Mouse (Mus musculus) heart, embryonic 14.5 days (tissue): ENCODE measurements at regions not wholly inside any gene's neighbourhood (a gene's known extent, or its start where the extent isn't known, plus 50 kb on each side); places are given as distances from the start of the nearest gene placed in this dataset.
A peak's percentile ranks its signal among the peaks of the same experiment; 100 is the strongest.

Experiments
- ATAC-seq: fragments of 200-750 bp; cut with Nextera tagmentation; 2 replicates; pipeline ENCODE4 v1.8.0; 2017; ENCODE audit warnings: low read depth, moderate TSS enrichment; ENCODE audit not compliant: insufficient number of reproducible peaks, insufficient read depth, low FRiP score
- H3K27ac ChIP-seq, 2 experiments: fragments of 200-500 bp in 1 of 2; fragments of 300-500 bp in 1 of 2; sonication (generic) in 1 of 2; replicated peaks in 1 of 2; 2 replicates each; pipeline ENCODE4 v1.5.1; 2012 to 2014; ENCODE audit warnings: low read depth in 2 of 2, low read length in 2 of 2, control low read depth in 1 of 2, mild to moderate bottlenecking in 1 of 2, mixed read lengths in 1 of 2; ENCODE audit not compliant: control insufficient read depth in 1 of 2, insufficient read depth in 1 of 2
- H3K27me3 ChIP-seq: fragments of 300-500 bp; sonication (generic); 2 replicates; pipeline ENCODE4 v1.6.1; 2014; ENCODE audit warnings: mild to moderate bottlenecking, low read length, control low read depth; ENCODE audit not compliant: control insufficient read depth, insufficient read depth
- H3K36me3 ChIP-seq: fragments of 300-500 bp; sonication (generic); 2 replicates; pipeline ENCODE4 v1.6.1; 2014; ENCODE audit warnings: mild to moderate bottlenecking, control low read depth, low read length, mixed read lengths; ENCODE audit not compliant: control insufficient read depth, insufficient read depth
- H3K4me1 ChIP-seq, 2 experiments: fragments of 200-500 bp in 1 of 2; fragments of 300-500 bp in 1 of 2; sonication (generic) in 1 of 2; 2 replicates each; pipeline ENCODE4 v1.6.1; 2012 to 2014; ENCODE audit warnings: low read length in 2 of 2, control low read depth in 1 of 2, mixed read lengths in 1 of 2; ENCODE audit not compliant: control insufficient read depth in 2 of 2, insufficient read depth in 2 of 2
- H3K4me2 ChIP-seq: fragments of 300-500 bp; sonication (generic); 2 replicates; pipeline ENCODE4 v1.6.1; 2014; ENCODE audit warnings: mild to moderate bottlenecking, low read length
- H3K4me3 ChIP-seq, 2 experiments: fragments of 200-500 bp in 1 of 2; fragments of 300-500 bp in 1 of 2; sonication (generic) in 1 of 2; 2 replicates each; pipeline ENCODE4 v1.5.1; 2012 to 2014; ENCODE audit warnings: low read length in 2 of 2, mild to moderate bottlenecking in 2 of 2, control low read depth in 1 of 2, low read depth in 1 of 2, moderate library complexity in 1 of 2; ENCODE audit not compliant: control insufficient read depth in 1 of 2, insufficient read depth in 1 of 2
- H3K9ac ChIP-seq: fragments of 300-500 bp; sonication (generic); 2 replicates; pipeline ENCODE4 v1.6.1; 2014; ENCODE audit warnings: mild to moderate bottlenecking, low read length
- H3K9me3 ChIP-seq: fragments of 300-500 bp; sonication (generic); 2 replicates; pipeline ENCODE4 v1.6.1; 2016; ENCODE audit warnings: low read length, control low read depth; ENCODE audit not compliant: control insufficient read depth
- whole genome bisulfite sequencing: fragments of 180-500 bp; shearing (Covaris S2); extraction: QIAGEN DNeasy Blood & Tissue Kit; methylation state at CpG from one replicate; pipeline ENCODE4 v1.1.7; 2014; 5-methylcytosine and 5-hydroxymethylcytosine counted together

GRCm38 (mm10) chr9:85414391-85414790 is 87.2 kb upstream of the Tent5a start:
- Histone ChIP-seq H3K4me1 (peaks cover 0 to 24% of the 10 kb centered on the region in 2 experiments; a peak in 2 of 4 replicates), H3K27ac (no peak overlapping the region), H3K27me3 (no peaks in the 10 kb centered on the region), H3K4me2 (no peak overlapping the region), H3K36me3 (no peaks in the 10 kb centered on the region), H3K9me3 (no peaks in the 10 kb centered on the region), H3K4me3 (no peak overlapping the region), H3K9ac (no peak overlapping the region)
- WGBS, result 76% methylated on average over 1 of the region's 1 CpGs
- ATAC-seq, result no peak

GRCm38 (mm10) chr9:85413813-85414212 is 86.7 kb upstream of the Tent5a start:
- 24% methylated on average over 1 of the region's 1 CpGs for WGBS
- H3K4me2 ChIP-seq, result no peak overlapping the region
- no peaks in the 10 kb centered on the region for H3K27me3 ChIP-seq
- no peaks in the 10 kb centered on the region for H3K9me3 ChIP-seq
- no peak overlapping the region for H3K27ac ChIP-seq
- H3K4me3 ChIP-seq, result no peak overlapping the region
- H3K9ac ChIP-seq, result no peak overlapping the region
- ATAC-seq, result no peak
- no peaks in the 10 kb centered on the region for H3K36me3 ChIP-seq
- H3K4me1 ChIP-seq, result peaks cover 0 to 24% of the 10 kb centered on the region in 2 experiments; a peak in 2 of 4 replicates

- 4% methylated on average over 11 of the region's 11 CpGs for WGBS
- Histone ChIP-seq H3K4me3 (no peak overlapping the region), H3K27ac (peak overlapping the region; percentile 43 to 66; a peak in 3 of 4 replicates)
Measured at GRCm38 (mm10) chr9:85410643-85411296, 83.6 kb upstream of the Tent5a start.

GRCm38 (mm10) chr9:85409974-85410506 is 82.9 kb upstream of the Tent5a start:
- H3K9me3 ChIP-seq, result no peaks in the 10 kb centered on the region
- 32% methylated on average over 4 of the region's 4 CpGs for WGBS
- peak overlapping the region; percentile 43 to 66; a peak in 3 of 4 replicates for H3K27ac ChIP-seq
- H3K4me1 ChIP-seq, result peaks cover 0 to 24% of the 10 kb centered on the region in 2 experiments; a peak in 2 of 4 replicates
- H3K4me3 ChIP-seq, result no peak overlapping the region
- H3K27me3 ChIP-seq, result no peaks in the 10 kb centered on the region
- no peak for ATAC-seq
- no peaks in the 10 kb centered on the region for H3K36me3 ChIP-seq
- H3K9ac ChIP-seq, result no peak overlapping the region
- H3K4me2 ChIP-seq, result peak overlapping the region; percentile 42

More at GRCm38 (mm10) chr9:85410643-85411296, 83.6 kb upstream of the Tent5a start:
- H3K27me3 ChIP-seq, result no peaks in the 10 kb centered on the region
- H3K9me3 ChIP-seq, result no peaks in the 10 kb centered on the region
- H3K4me2 ChIP-seq, result peak overlapping the region; percentile 42
- peak; percentile 85 for ATAC-seq
- H3K4me1 ChIP-seq, result peaks cover 0 to 24% of the 10 kb centered on the region in 2 experiments; a peak in 2 of 4 replicates
- H3K9ac ChIP-seq, result no peak overlapping the region
- H3K36me3 ChIP-seq, result no peaks in the 10 kb centered on the region

- Histone ChIP-seq H3K27me3 (no peaks in the 10 kb centered on the region), H3K9me3 (no peaks in the 10 kb centered on the region), H3K4me3 (no peak overlapping the region), H3K4me2 (no peak overlapping the region), H3K27ac (no peak overlapping the region), H3K4me1 (peaks cover 0 to 20% of the 10 kb centered on the region in 2 experiments; a peak in 2 of 4 replicates), H3K9ac (no peak overlapping the region), H3K36me3 (no peaks in the 10 kb centered on the region)
- no peak for ATAC-seq
- 88% methylated on average over 5 of the region's 5 CpGs for WGBS
Measured at GRCm38 (mm10) chr9:85408461-85408860, 81.3 kb upstream of the Tent5a start.

- no peak overlapping the region for H3K27ac ChIP-seq
- no peak overlapping the region for H3K4me3 ChIP-seq
- no peaks in the 10 kb centered on the region for H3K9me3 ChIP-seq
- no peaks in the 10 kb centered on the region for H3K27me3 ChIP-seq
- H3K4me2 ChIP-seq, result no peak overlapping the region
- ATAC-seq, result no peak
- H3K9ac ChIP-seq, result no peak overlapping the region
- no peaks in the 10 kb centered on the region for H3K36me3 ChIP-seq
- whole genome bisulfite sequencing, result 78% methylated on average over 1 of the region's 1 CpGs
- peaks cover 0 to 20% of the 10 kb centered on the region in 2 experiments; a peak in 2 of 4 replicates for H3K4me1 ChIP-seq
Measured at GRCm38 (mm10) chr9:85407592-85407991, 80.4 kb upstream of the Tent5a start.

GRCm38 (mm10) chr9:85401736-85402135 is 74.6 kb upstream of the Tent5a start:
- no peaks in the 10 kb centered on the region for H3K9me3 ChIP-seq
- no peak overlapping the region for H3K9ac ChIP-seq
- H3K4me1 ChIP-seq, result peaks cover 5 to 16% of the 10 kb centered on the region in 2 experiments; a peak in 3 of 4 replicates
- no peaks in the 10 kb centered on the region for H3K36me3 ChIP-seq
- peak overlapping the region in 1 of 2 experiments; percentile 35; a peak in 2 of 4 replicates for H3K27ac ChIP-seq
- H3K4me2 ChIP-seq, result no peak overlapping the region
- no peak overlapping the region for H3K4me3 ChIP-seq
- WGBS, result 52% methylated on average over 1 of the region's 1 CpGs
- H3K27me3 ChIP-seq, result no peaks in the 10 kb centered on the region
- ATAC-seq, result 0 out of 2 replicates have a peak, but pooled peaks have one; percentile 43
